Mouse (Mus musculus) retina, postnatal 7 days (tissue): ENCODE data around the gene Gm10663.

ENCODE experiments used
- DNase-seq: peaks from one replicate; pipeline ENCODE4 v3.0.0-alpha.2; 2012; ENCODE audit warnings: low read depth, low spot score

Gene Gm10663

DNA sequence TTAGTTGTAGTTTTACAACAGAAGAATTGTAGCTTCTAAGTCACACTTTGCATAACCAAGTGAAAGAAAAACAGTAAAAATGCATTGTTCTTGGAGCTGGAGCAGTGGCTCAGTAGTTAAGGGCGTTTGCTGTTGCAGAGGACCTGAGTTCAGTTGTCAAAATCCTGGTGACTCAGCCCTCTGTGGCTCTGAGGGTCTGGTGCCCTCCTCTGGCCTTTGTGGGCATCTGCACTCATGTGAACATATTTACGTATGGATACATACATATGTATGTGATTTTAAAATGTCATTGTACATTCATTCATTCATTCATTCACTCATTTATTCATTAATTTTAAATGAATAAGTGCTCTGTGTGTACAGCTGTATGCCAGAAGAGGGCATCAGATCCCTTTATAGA lies 10.8 kb downstream of the Gm10663 start:
- DNase-seq, result no peak

GRCm38 (mm10) chr8:65087711-65088110 lies 12.9 kb downstream of the Gm10663 start:
- no peak for DNase-seq

GRCm38 (mm10) chr8:65088120-65088519 lies 13.3 kb downstream of the Gm10663 start:
- no peak for DNase-seq

- DNase-seq, result no peak
Measured at GRCm38 (mm10) chr8:65089781-65090180, 14.9 kb downstream of the Gm10663 start.

DNA sequence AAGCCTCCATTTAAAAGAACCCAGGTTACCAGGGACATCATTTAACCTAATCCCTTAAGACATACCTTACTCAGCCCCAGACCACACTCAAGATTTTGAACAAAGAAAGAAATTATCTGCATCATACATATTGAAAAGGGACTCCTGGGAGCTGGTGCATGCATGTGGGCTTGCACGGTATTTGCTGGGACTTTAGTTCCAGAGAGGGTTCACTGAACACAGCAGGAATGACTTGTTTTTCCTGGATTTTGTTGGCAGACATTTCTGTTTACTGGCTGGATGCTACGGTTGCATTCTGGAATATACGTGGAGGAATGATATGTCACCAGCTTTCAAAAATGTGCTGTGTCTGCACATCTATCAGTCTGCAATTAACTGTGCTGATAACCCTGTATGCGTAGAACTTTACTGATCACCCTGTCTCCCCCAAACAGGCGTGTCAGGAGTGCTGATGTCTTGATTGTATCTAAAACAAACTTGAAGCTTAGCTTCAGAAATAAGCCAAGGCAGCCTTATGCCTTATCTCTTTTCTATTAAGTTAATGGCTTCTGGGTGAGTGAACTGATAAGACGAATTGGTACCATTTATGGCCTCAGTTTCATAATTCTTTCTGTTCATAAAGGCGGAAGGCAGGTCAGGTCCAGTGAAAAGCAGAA lies 23.1 kb downstream of the Gm10663 start:
- no peak for DNase-seq

DNA sequence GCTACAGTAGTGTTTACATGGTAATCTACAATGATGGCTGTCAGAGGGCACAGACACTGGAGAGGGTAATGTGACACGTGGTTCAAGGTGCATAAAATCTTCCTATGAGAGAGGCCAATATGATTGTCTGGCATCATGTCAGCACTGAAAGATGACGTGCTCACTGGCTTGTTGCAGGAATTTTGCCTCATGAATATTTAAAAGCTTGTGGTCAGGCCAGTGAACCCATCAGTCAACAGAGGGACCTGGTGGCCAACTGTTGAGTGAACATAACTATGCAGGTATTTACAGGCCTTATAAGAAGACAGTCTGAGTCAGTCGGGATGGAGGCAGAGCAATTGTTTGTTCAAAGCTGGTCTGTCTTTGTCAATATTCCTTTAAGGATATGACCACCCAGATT lies 24.9 kb downstream of the Gm10663 start:
- DNase-seq, result no peak

- DNase-seq, result no peak
Measured at GRCm38 (mm10) chr8:65103632-65104031, 28.8 kb downstream of the Gm10663 start.

DNA sequence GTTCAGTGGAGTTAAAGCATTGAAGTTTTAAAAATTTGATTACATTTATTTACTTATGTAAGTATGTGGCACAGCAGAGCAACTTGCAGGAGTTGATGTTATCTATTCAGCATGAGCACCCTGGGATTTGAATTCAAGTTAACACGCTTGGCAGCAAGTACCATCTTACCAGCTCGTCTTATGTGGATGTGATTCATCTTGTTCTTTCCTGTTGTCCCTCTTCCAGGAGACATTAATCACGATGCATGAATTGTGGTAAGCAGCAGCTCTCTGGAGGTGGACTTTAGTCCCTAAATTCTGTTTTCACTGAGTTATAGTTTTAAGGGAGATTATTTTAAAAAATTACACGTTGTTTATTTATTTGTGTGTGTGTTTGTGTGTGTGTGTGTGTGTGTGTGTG lies 29.2 kb downstream of the Gm10663 start:
- no peak for DNase-seq

DNA sequence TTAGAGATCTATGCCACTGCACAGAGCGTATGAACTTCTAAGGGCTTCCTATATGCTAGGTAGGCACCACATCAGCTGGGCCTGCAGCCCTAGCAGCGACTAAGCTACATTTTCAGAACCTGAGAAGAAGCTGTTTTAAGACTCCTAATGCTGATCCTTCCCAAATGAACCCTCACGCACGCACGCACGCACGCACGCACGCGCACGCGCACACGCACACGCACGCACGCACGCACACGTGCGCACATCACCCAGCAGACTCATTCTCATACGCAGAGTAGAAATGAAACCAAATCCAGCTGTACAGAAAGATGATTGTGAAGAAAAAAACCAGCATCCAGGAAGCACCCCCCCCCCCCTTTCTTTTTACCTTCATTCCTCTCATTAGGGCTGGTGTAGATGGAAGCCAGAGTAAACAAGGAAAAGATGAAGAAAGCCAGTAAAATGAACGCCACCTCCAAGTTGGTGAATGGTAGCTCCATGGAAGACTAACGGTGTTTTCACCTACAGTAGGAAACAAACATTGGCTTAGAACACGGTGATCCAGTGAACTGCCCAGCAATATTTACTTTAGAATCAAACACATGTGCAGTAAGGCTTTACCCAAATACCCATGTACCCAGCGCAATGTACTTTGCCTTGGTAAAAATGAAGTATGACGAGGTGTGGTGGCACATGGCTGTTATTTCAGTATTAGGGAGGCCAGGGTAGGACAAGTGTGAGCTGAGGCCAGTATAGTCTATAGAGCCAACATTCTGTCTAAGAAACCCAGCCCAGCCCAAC lies 33.3 kb downstream of the Gm10663 start:
- DNase-seq, result no peak

- DNase-seq, result no peak
Measured at GRCm38 (mm10) chr8:65108936-65109335, 34.1 kb downstream of the Gm10663 start.

DNA sequence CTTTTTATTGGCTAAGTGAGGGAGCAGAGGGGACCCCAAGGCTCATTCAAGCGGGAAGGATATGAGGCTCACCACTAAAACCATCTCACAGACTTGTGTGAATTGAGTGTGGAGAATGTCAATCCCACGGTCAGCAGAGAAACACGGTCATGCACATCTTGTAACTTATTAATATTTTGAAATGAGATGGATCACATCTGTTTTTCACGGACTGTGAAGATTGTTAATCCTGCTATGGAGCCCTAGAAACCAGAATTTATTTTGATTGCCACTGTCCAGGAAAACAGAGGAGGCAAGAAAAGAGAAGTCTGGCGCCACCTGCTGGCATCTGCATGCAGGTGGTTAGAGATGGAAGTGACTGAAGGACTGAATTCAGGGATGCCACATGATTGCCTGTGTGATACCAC lies 35.5 kb downstream of the Gm10663 start:
- DNase-seq, result peak; percentile 58

- DNase-seq, result no peak
Measured at GRCm38 (mm10) chr8:65112092-65112491, 37.3 kb downstream of the Gm10663 start.

GRCm38 (mm10) chr8:65126014-65126413 lies 51.2 kb downstream of the Gm10663 start:
- no peak for DNase-seq

DNA sequence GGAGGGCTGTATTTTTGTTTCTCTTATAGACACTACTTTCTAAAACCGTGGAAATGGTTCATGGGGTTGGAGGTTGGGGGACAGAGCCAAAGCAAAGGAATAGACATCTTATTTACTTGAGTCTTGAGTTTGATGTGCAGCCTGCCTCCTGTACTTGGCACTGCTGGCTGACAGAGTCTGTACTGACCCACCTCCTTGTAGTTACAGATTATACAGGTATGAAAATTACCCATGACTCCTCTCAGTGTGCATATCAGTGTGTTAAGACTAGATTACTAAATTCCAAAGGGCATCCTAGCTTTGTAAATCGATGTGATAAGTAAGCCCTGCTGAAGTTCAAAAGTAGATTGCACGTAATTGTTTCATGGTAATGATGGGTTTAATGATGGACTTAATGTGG lies 51.6 kb downstream of the Gm10663 start:
- no peak for DNase-seq
